In genomic region chr7:81343831-81344230, GRCm38 (mm10) we compare ENCODE assay signal across 8 mouse cellular contexts. TPM values are rescaled to one million over a fixed set of nuclear protein-coding genes. Genes with fewer than 3 reads are reported as not detected.
DNase-seq lines count a peak whose midpoint lies in the region; ATAC-seq and TF ChIP-seq lines count a peak whose summit lies in the region.

No protein-coding gene starts in this region.

- peaks cover 4% of the 10 kb centered on the region; the same call in 1 of the 2 replicates for H3K36me3 ChIP-seq in kidney, adult 2 months (ENCODE audit: control insufficient read depth, insufficient read depth, low read length)
- H3K36me3 ChIP-seq in heart, postnatal 0 days (replicated peaks; ENCODE audit: control insufficient read depth, insufficient read depth, low read length) = peaks cover 38% of the 10 kb centered on the region
- peaks cover 54% of the 10 kb centered on the region for H3K36me3 ChIP-seq in midbrain, embryonic 10.5 days

- H3K4me2 ChIP-seq in heart, postnatal 0 days (ENCODE audit: low read depth, low read length) = peak overlapping the region; percentile 86

- ATAC-seq in heart, postnatal 0 days (ENCODE audit: insufficient read depth, low read depth) = no peak

- TF ChIP-seq POLR2A in kidney, adult 2 months (IDR thresholded peaks at IDR 0.05; ENCODE audit: low read depth, low read length) = no peak

- peak overlapping the region; percentile 78 for H3K4me3 ChIP-seq in kidney, adult 2 months (ENCODE audit: insufficient read depth, low read depth, low read length)
- peak overlapping the region; percentile 93 for H3K4me3 ChIP-seq in heart, postnatal 0 days (ENCODE audit: low read depth, low read length)
- H3K4me3 ChIP-seq in midbrain, embryonic 10.5 days = peak overlapping the region; percentile 99

- no peak for TF ChIP-seq CTCF in kidney, adult 2 months (conservative IDR thresholded peaks at IDR 0.05; ENCODE audit: insufficient read depth, insufficient read length, low read depth, low read length)
- no peak for TF ChIP-seq CTCF in heart, postnatal 0 days (IDR thresholded peaks at IDR 0.05; ENCODE audit: low read depth)

- H3K27me3 ChIP-seq in kidney, adult 2 months (replicated peaks; ENCODE audit: control insufficient read depth, insufficient read depth, low read length) = no peaks in the 10 kb centered on the region
- no peaks in the 10 kb centered on the region for H3K27me3 ChIP-seq in heart, postnatal 0 days (ENCODE audit: control insufficient read depth, insufficient read depth, low read length)
- H3K27me3 ChIP-seq in midbrain, embryonic 10.5 days (ENCODE audit: low read depth, poor library complexity, severe bottlenecking) = no peaks in the 10 kb centered on the region

- no peak for DNase-seq in kidney, adult 2 months
- no peak for DNase-seq in kidney, postnatal 10 days
- peak; percentile 25 for DNase-seq in MN1 (ENCODE audit: low spot score)
- DNase-seq in heart, postnatal 0 days (ENCODE audit: low spot score) = no peak
- no peak for DNase-seq in midbrain, embryonic 10.5 days (ENCODE audit: low spot score)
- DNase-seq in Muller cell, postnatal 12 days (ENCODE audit: inconsistent ontology term) = no peak
- DNase-seq in adipocyte (ENCODE audit: low spot score) = no peak
- no peak for DNase-seq in right cerebral cortex, postnatal 10 days (ENCODE audit: low spot score in 2 of 2)

- peaks cover 16% of the 10 kb centered on the region; the same call in 1 of the 2 replicates for H3K4me1 ChIP-seq in kidney, adult 2 months (ENCODE audit: control insufficient read depth, insufficient read depth, low read length)
- peaks cover 16% of the 10 kb centered on the region for H3K4me1 ChIP-seq in heart, postnatal 0 days (ENCODE audit: control insufficient read depth, insufficient read depth)
- peaks cover 21% of the 10 kb centered on the region for H3K4me1 ChIP-seq in midbrain, embryonic 10.5 days

- 2% methylated on average over 10 of the region's 10 CpGs for WGBS in kidney, adult 2 months
- 2% methylated on average over 10 of the region's 10 CpGs for WGBS in heart, postnatal 0 days
- 23% methylated on average over 10 of the region's 10 CpGs for WGBS in midbrain, embryonic 10.5 days

- peak overlapping the region; percentile 98 for H3K9ac ChIP-seq in heart, postnatal 0 days (replicated peaks; ENCODE audit: low read depth, low read length)

- H3K27ac ChIP-seq in kidney, adult 2 months (ENCODE audit: insufficient read depth, low read depth, low read length) = no peak overlapping the region
- H3K27ac ChIP-seq in heart, postnatal 0 days (ENCODE audit: low read depth) = peak overlapping the region; percentile 90; the same call in 1 of the 2 replicates
- peak overlapping the region; percentile 97 for H3K27ac ChIP-seq in midbrain, embryonic 10.5 days (replicated peaks)

- TF ChIP-seq EP300 in heart, postnatal 0 days (IDR thresholded peaks at IDR 0.05; ENCODE audit: low read depth) = no peak

- H3K9me3 ChIP-seq in heart, postnatal 0 days (replicated peaks; ENCODE audit: control insufficient read depth, low read length) = no peaks in the 10 kb centered on the region
- H3K9me3 ChIP-seq in midbrain, embryonic 10.5 days (replicated peaks) = no peaks in the 10 kb centered on the region

RNA-seq across cellular contexts. Expression of gene Rps17, which starts 1.2 kb away (rescaled TPM):
- 1,243 and 1,376 TPM in 2 replicates for polyA plus RNA-seq in kidney, adult 2 months (2012; rRNA removed)
- 593 and 806 TPM in 2 replicates for total RNA-seq in heart, postnatal 0 days (2014; rRNA removed; ENCODE audit: low replicate concordance)
- 855 and 860 TPM in 2 replicates for polyA plus RNA-seq in heart, postnatal 0 days (2015; fragmentation: Nextera tagmentation; extraction: Ambion mirVana)
- 1,006 and 1,155 TPM in 2 replicates for polyA plus RNA-seq in midbrain, embryonic 10.5 days (2016; fragmentation: Nextera tagmentation; extraction: Ambion mirVana)
